Mouse (Mus musculus) embryo, embryonic 10 days (tissue): ENCODE results near the gene Gm6169.
A peak's percentile ranks its signal among the peaks of the same experiment; 100 is the strongest.
"Not testable (repeated sequence)": the region's sequence is repeated elsewhere in the genome, so short reads cannot be mapped to it uniquely, and the experiment has no call there.

Source experiments
- DNase-seq: peaks from one replicate; pipeline ENCODE4 v3.0.0-alpha.2; 2015; ENCODE audit warnings: low spot score

Gene Gm6169

DNA sequence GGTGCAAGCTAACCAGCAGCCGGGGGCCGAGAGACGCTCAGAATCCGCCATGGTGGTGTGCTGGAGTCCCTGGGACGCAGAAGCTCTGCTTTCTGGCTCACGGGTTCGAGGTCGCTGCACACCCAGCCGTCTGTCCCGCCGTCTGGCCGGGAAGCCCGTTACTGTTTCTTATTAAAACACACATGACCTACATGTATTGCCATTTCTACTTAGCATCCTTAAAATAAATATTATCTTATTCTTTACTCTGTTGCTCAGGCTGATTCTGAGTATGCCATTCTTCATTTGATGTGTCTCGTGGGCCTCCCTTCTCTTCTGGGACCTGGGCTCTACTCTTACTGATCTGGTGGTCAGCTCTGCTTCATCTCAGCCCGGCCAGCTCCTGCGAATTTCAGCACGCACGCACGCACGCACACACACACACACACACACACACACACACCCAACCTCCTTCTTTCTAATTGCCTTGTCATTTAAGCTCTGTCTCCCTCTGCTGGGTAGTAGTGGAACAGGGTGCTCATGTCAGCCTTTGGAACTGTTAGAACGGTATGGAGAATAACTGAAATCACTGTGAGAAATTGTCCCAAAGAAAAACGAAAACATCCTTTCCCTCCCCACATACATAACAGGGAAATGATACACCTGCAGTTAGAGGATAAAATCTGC, at the start of gene Gm6169:
Gene Gm6169, minus strand, starts transcription at position 51 of the 666 bp plus-strand sequence.
- DNase-seq = peak; percentile 68

- DNase-seq = peak; percentile 83
Observed at GRCm38 (mm10) chr13:97145834-97146233, 46.8 kb upstream of the Gm6169 start.

DNA sequence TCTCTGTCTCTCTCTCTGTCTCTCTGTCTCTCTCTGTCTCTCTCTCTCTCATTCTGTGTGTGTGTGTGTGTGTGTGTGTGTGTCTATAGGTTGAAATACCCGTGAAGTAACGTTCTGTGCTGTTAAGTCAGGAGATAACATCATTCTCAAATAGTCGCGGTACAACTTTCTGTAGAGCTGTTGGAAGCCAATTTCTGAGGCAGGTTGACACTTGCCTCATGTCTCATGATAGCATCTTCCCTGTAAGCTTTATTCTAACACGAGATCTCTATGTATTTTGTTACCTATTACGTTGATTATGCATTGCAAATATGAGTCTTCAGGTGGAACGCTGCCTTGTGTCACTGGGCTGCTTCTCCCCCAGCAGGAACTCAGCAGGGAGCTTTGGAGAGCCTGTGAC, 43.3 kb upstream of the Gm6169 start:
- DNase-seq = no peak

GRCm38 (mm10) chr13:97138404-97138931, 39.4 kb upstream of the Gm6169 start:
- DNase-seq = not testable (repeated sequence)

GRCm38 (mm10) chr13:97137466-97138400, 38.7 kb upstream of the Gm6169 start, which contains the start of the genes Gfm2 and Nsa2:
Gene Gfm2 (plus strand): TSS chr13:97137937.
Gene Nsa2 (minus strand): TSS chr13:97137937.
- DNase-seq = peak; percentile 96

DNA sequence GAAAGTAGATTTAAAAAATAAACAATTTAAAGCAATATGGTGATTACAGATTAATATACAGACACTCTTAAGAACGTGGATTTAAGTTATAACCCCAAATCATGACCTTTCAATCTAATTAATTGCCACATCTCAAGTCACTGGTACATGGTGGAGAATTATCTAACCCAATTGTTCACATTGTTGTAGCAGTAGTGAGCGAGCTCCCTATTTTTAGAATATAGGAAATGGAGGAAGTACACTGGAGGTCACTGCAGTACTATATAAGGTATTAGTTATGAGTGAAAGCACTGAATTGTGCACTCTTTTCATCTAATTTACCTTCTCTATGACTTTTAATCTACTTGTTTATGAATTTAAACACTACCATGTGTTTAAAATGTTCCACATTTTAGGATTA, 31.4 kb upstream of the Gm6169 start:
- DNase-seq = not testable (repeated sequence)

- not testable (repeated sequence) for DNase-seq
Observed at GRCm38 (mm10) chr13:97129654-97130053, 30.6 kb upstream of the Gm6169 start.

- DNase-seq = no peak
Observed at GRCm38 (mm10) chr13:97121341-97121740, 22.3 kb upstream of the Gm6169 start.

GRCm38 (mm10) chr13:97109046-97109445, 10.0 kb upstream of the Gm6169 start:
- DNase-seq = no peak

- not testable (repeated sequence) for DNase-seq
Observed at GRCm38 (mm10) chr13:97107721-97108120, 8.7 kb upstream of the Gm6169 start.

GRCm38 (mm10) chr13:97104996-97105395, 6.0 kb upstream of the Gm6169 start:
- DNase-seq = peak; percentile 1

DNA sequence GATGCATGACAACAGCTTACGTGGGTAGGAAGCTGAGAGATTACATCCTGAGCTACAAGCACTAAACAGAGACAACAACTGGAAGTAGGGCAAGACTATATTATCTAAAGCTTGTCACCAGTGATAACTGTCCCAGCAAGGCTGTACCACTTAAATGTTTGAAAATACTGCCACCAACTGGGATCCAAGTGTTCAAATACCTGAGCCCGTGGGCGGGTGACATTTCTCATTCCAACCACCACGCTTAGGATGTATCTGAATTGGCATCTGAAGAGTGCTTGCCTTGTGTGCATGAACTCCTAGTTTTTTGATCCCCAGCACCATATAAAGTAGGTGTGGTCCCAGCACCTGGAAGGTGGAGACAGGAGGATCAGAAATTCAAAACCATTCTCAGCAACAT, 3.3 kb downstream of the Gm6169 start:
- no peak for DNase-seq

DNA sequence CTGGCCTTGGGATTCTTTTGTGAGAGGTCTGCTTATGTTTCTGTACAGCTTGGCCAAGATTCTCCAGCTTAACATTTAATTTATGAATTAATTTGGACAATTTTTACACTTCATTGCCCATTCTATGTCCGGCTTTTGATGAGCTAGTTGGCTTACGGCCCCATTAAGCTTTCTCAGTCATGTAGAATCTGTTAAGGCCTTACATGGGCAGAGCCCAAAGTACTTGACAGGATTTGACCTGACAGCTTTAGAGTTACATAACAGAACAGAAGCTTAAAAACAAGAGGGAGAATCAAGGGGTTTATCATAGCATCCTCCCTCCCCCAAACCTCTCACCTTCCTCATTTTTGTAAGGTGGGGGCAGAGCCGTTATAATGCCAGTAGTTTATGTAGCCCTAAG, 10.9 kb downstream of the Gm6169 start:
- DNase-seq = no peak

DNA sequence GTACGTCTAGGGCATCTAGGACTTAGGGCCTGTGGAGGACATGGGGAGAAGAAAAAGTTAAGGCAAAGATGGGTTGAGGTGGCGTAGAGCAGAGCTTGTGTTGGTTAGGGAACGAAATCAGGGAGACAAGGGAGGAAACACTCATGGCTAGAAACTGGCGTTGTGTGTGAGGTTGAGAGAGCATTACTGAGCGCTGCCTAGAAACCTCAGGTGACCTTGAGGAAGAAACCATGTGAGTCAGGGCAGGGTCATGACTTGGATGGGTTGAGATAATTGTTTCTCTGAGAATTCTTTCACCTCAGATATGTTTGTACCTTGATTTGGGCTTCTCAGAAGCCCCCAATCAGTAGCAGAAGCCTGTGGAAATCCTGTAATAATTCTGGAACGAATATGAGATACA, 11.6 kb downstream of the Gm6169 start:
- DNase-seq = no peak

GRCm38 (mm10) chr13:97086316-97086715, 12.7 kb downstream of the Gm6169 start:
- DNase-seq = no peak

GRCm38 (mm10) chr13:97082432-97082831, 16.6 kb downstream of the Gm6169 start:
- no peak for DNase-seq

DNA sequence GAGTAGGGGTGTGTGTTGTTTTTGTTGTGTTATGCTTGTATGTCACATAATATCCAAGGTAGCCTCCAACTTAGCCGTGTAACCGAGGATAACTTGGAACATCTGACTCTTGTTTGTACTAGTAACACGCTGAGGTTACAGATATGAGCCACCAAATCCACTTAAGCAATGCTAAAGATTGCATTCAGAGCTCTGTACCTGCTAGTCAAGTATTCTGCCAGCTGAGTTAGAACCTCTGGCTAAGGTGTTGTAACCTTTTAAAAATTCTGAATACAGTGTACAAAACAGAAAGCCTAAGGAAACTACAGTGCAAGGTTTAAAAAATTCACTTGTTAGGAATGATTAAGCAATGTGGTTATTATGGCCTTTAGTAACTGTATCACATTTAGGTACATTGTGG, 18.4 kb downstream of the Gm6169 start:
- DNase-seq = no peak

DNA sequence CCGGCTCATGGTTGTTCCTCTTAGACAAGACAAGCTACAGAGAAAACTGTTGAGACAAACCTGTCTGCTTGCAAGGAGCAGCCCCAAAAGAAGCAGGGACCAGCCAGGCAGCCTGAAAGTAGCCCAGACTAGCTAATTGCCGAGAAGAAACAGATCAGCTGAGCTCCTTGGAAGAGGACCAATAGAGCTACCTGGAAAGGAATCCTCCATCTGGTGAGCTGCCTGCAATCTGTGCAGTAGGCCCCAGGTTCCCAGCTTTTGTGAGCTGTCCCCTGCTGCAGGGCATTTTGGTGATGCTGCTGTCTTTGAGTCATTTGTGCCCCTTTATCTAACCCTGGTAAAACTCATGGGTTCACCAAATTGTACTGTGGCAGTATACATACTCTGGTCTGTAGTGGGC, 18.8 kb downstream of the Gm6169 start:
- DNase-seq = no peak

DNA sequence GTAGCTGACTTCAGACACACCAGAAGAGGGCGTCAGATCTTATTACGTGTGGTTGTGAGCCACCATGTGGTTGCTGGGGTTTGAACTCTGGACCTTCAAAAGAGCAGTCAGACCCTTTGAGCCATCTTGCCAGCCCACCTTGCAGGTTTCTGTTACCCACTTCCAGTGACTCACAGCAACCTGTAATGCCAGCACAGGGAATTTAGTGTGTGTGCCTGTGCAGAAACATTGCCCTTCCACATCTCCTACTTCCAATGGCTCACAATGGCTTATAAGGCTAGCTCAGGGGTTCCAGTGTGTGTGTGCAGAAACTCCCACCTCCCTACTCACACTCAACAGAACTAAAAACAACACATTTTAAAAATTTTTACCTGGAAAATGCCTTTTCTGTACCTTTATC, 21.5 kb downstream of the Gm6169 start:
- DNase-seq = no peak

DNA sequence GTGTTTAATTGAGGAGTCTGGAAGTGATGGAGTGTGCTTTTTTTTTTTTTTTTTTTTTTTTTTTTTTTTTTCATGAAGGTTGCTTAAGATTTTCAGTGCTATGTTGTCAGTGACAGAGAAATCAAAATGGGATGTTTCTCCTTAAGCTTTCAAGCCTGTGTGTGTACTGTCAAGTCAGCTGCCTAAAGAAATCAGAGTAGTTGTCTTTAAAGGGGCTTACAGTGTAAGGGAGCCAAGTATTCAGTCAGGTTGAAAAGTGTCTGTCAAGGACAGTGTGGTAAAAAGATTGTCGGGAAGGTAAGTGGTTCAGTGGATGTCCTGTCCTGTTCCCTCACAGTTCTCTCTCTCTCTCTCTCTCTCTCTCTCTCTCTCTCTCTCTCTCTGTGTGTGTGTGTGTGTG, 25.5 kb downstream of the Gm6169 start:
- DNase-seq = no peak

DNA sequence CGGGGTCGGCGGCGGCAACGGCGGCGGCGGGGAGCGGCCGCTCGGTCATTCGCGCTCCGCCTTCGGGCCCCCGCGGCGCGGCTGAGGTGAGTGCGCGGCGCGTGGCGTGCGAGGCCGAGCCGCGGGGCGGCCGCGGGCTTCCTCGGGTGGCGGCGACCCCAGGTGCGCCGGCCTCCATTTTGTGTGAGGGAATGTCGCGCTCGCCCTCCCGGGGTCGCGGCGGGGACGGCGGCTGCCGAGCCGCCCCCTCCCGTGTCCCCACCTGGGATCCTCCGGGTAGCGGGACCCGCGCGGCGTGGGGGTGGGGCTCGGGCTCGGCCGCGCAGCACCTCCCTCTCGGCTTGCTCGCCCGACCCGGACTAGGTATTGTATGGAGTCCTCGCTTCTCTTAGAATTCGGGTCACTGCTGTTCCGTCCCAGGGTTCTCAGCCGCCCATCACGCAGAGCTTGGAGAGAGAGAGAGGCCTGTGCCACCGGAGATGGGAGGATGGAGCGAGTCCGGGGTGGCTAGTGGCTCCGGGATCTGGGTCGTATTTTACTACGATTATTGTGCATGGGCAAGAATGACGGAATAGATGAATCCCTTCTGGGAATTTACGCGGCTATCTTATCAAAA, 27.3 kb downstream of the Gm6169 start:
- DNase-seq = peak; percentile 60

DNA sequence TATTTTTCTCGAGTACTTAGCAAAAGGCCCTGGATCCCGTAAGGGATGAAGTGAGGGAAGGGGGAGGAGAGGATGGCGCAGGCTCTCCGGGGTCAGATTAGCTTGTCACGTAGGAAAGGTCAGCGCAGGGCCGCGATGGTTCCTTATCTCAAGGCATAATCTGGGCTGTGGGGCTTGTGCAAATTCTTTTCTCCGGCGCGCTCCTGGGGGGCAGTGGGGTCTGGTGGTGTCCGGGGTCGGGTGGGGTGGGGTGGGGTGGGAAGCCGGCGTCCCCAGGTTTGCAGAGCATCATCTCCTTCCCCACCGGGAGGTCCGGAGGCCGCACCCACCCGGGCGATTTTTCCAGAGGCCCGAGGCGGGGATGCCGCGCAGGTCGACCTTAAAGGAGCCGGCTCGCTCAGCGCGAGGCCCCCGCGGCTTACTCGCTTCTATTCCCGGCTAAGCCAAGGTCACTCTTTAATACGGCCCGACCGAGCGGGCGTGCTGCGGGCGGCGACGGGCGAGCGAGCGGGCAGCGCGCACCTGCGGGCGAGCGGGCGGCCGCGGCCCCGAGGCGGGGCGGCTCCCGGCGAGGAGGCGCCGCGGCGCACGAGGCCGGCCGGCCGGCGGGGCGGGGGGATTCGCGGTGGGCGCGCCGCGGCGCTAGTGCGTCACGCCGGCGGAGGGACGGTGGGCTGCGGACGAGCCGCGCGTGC, 28.0 kb downstream of the Gm6169 start:
- DNase-seq = peak; percentile 83
